Mouse (Mus musculus) midbrain, postnatal 0 days (tissue): ENCODE measurements around the gene Gm20388. TPM values are rescaled to one million over a fixed set of nuclear protein-coding genes. Genes with fewer than 3 reads are reported as not detected.
"Not testable (repeated sequence)": the region's sequence is repeated elsewhere in the genome, so short reads cannot be mapped to it uniquely, and the experiment has no call there.

ENCODE experiments used
- ATAC-seq: fragments of 200-750 bp; cut with Nextera tagmentation; 2 replicates; pipeline ENCODE4 v1.8.0; 2017; ENCODE audit warnings: moderate number of reproducible peaks, mild to moderate bottlenecking, moderate TSS enrichment, moderate library complexity; ENCODE audit not compliant: low FRiP score
- DNase-seq: peaks from one replicate; pipeline ENCODE4 v3.0.0-alpha.2; 2015; ENCODE audit warnings: low spot score
- H3K27ac ChIP-seq: fragments of 300-500 bp; sonication (generic); 2 replicates; pipeline ENCODE4 v1.5.1; 2014; ENCODE audit warnings: low read depth, mild to moderate bottlenecking, low read length, mixed read lengths
- H3K27me3 ChIP-seq: fragments of 300-500 bp; sonication (generic); 2 replicates; pipeline ENCODE4 v1.6.1; 2014; ENCODE audit warnings: low read length, control low read depth, mixed read lengths; ENCODE audit not compliant: insufficient read depth
- H3K36me3 ChIP-seq: fragments of 300-500 bp; sonication (generic); 2 replicates; pipeline ENCODE4 v1.6.1; 2014; ENCODE audit warnings: low read length, control low read depth, mixed read lengths; ENCODE audit not compliant: insufficient read depth
- H3K4me1 ChIP-seq: fragments of 300-500 bp; sonication (generic); 2 replicates; pipeline ENCODE4 v1.6.1; 2014; ENCODE audit warnings: mild to moderate bottlenecking, control low read depth, antibody characterized with exemption, low read length, mixed read lengths; ENCODE audit not compliant: insufficient read depth
- H3K4me2 ChIP-seq: fragments of 300-500 bp; sonication (generic); 2 replicates; pipeline ENCODE4 v1.6.1; 2014; ENCODE audit warnings: low read depth, mild to moderate bottlenecking, low read length, mixed read lengths; ENCODE audit not compliant: poor library complexity, severe bottlenecking
- H3K4me3 ChIP-seq: fragments of 300-500 bp; sonication (generic); 2 replicates; pipeline ENCODE4 v1.5.1; 2014; ENCODE audit warnings: low read depth, mild to moderate bottlenecking, low read length, moderate library complexity
- H3K9ac ChIP-seq: fragments of 300-500 bp; sonication (generic); replicated peaks from 2 replicates; pipeline ENCODE4 v1.6.1; 2014; ENCODE audit warnings: mild to moderate bottlenecking, low read length, moderate library complexity, mixed read lengths; ENCODE audit not compliant: poor library complexity, severe bottlenecking
- H3K9me3 ChIP-seq: fragments of 300-500 bp; sonication (generic); 2 replicates; pipeline ENCODE4 v1.6.1; 2016; ENCODE audit warnings: low read length, control low read depth
- CTCF ChIP-seq: IDR thresholded peaks from 2 replicates; pipeline ENCODE4 v1.5.1; 2016; ENCODE audit warnings: antibody characterized with exemption, mild to moderate bottlenecking
- WGBS: fragments of 180-500 bp; shearing (Covaris S2); extraction: QIAGEN DNeasy Blood & Tissue Kit; methylation state at CpG from one replicate; pipeline ENCODE4 v1.1.7; 2014; 5-methylcytosine and 5-hydroxymethylcytosine counted together
- polyA plus RNA-seq: library from polyadenylated mRNA; unstranded; fragments of >200 nt; fragmentation: Nextera tagmentation; extraction: Ambion mirVana; gene quantifications from 2 replicates; pipeline ENCODE4 v1.2.1, GENCODE M21; 2015
- total RNA-seq: library from RNA; depleted of rRNA; stranded (reverse); fragments of >200 nt; gene quantifications from 2 replicates; pipeline ENCODE4 v1.2.3, GENCODE M21; 2014

Gm20388 gene
- total and polyA plus RNA-seq, 2 experiments from 2014 or later = 74.2 TPM; not detected in 1

GRCm38 (mm10) chr8:123041008-123041773 is 3130.6 kb downstream of the Gm20388 start:
- Histone ChIP-seq H3K36me3 (no peaks in the 10 kb centered on the region), H3K27me3 (no peaks in the 10 kb centered on the region), H3K9me3 (no peaks in the 10 kb centered on the region), H3K9ac (peak overlapping the region; percentile 99), H3K4me1 (peaks cover 21% of the 10 kb centered on the region), H3K4me3 (peak overlapping the region; percentile 99), H3K27ac (peak overlapping the region; percentile 94), H3K4me2 (peak overlapping the region; percentile 55)
- no peak for ATAC-seq
- WGBS = 2% methylated on average over 47 of the region's 71 CpGs
- TF ChIP-seq CTCF = no peak
- peak; percentile 70 for DNase-seq

- ATAC-seq (0 out of 2 replicates have a peak, but pooled peaks have one; percentile 13), DNase-seq (no peak)
- no peak for TF ChIP-seq CTCF
Observed at GRCm38 (mm10) chr8:123041774-123042105, 3131.1 kb downstream of the Gm20388 start.

GRCm38 (mm10) chr8:123042158-123042973 is 3131.7 kb downstream of the Gm20388 start, which contains the start of gene Ankrd11:
Ankrd11 (minus strand) TSS chr8:123042277.
- H3K9me3 ChIP-seq = no peaks in the 10 kb centered on the region
- under 1% methylated on average over 88 of the region's 91 CpGs for WGBS
- peak within 1 kb of the TSS; percentile 63 for H3K4me2 ChIP-seq
- H3K9ac ChIP-seq = peak within 1 kb of the TSS; percentile 99
- H3K27ac ChIP-seq = peak within 1 kb of the TSS; percentile 99
- DNase-seq = peak; percentile 100
- ATAC-seq = peak; percentile 98
- peak; percentile 56 for TF ChIP-seq CTCF
- no peaks in the 10 kb centered on the region for H3K27me3 ChIP-seq
- peaks cover 21% of the 10 kb centered on the region for H3K4me1 ChIP-seq
- peak within 1 kb of the TSS; percentile 99 for H3K4me3 ChIP-seq
- no peaks in the 10 kb centered on the region for H3K36me3 ChIP-seq

More at GRCm38 (mm10) chr8:123041774-123042105, 3131.1 kb downstream of the Gm20388 start:
- 1% methylated on average over 34 of the region's 60 CpGs for WGBS
- no peaks in the 10 kb centered on the region for H3K36me3 ChIP-seq
- peak overlapping the region; percentile 94 for H3K27ac ChIP-seq
- H3K4me3 ChIP-seq = peak overlapping the region; percentile 99
- H3K9me3 ChIP-seq = no peaks in the 10 kb centered on the region
- H3K27me3 ChIP-seq = no peaks in the 10 kb centered on the region
- H3K4me2 ChIP-seq = peak overlapping the region; percentile 55
- H3K4me1 ChIP-seq = peaks cover 21% of the 10 kb centered on the region
- peak overlapping the region; percentile 99 for H3K9ac ChIP-seq

- 25% methylated on average over 22 of the region's 22 CpGs for WGBS
- no peaks in the 10 kb centered on the region for H3K27me3 ChIP-seq
- peak overlapping the region; percentile 84 for H3K9ac ChIP-seq
- H3K4me2 ChIP-seq = peak overlapping the region; percentile 63
- no peak for TF ChIP-seq CTCF
- no peaks in the 10 kb centered on the region for H3K9me3 ChIP-seq
- H3K4me3 ChIP-seq = peak overlapping the region; percentile 99
- ATAC-seq (no peak), DNase-seq (no peak)
- peaks cover 21% of the 10 kb centered on the region for H3K4me1 ChIP-seq
- no peaks in the 10 kb centered on the region for H3K36me3 ChIP-seq
- H3K27ac ChIP-seq = peak overlapping the region; percentile 99
Observed at GRCm38 (mm10) chr8:123042974-123043625, 3132.5 kb downstream of the Gm20388 start.

- H3K27ac ChIP-seq = no peak overlapping the region
- no peaks in the 10 kb centered on the region for H3K36me3 ChIP-seq
- H3K9ac ChIP-seq = no peak overlapping the region
- TF ChIP-seq CTCF = no peak
- DNase-seq (no peak), ATAC-seq (no peak)
- H3K4me3 ChIP-seq = no peak overlapping the region
- WGBS = 90% methylated on average over 3 of the region's 3 CpGs
- peaks cover 21% of the 10 kb centered on the region for H3K4me1 ChIP-seq
- no peaks in the 10 kb centered on the region for H3K9me3 ChIP-seq
- no peaks in the 10 kb centered on the region for H3K27me3 ChIP-seq
- no peak overlapping the region for H3K4me2 ChIP-seq
Observed at GRCm38 (mm10) chr8:123043941-123044340, 3133.3 kb downstream of the Gm20388 start.

- H3K27me3 ChIP-seq, H3K4me3 ChIP-seq, H3K9me3 ChIP-seq, H3K9ac ChIP-seq, H3K36me3 ChIP-seq, ATAC-seq, DNase-seq, H3K27ac ChIP-seq, H3K4me2 ChIP-seq: not testable (repeated sequence)
- 96% methylated on average over 23 of the region's 23 CpGs for WGBS
- peaks cover 13% of the 10 kb centered on the region for H3K4me1 ChIP-seq
Observed at GRCm38 (mm10) chr8:123044743-123045425, 3134.2 kb downstream of the Gm20388 start.
